Comparison of ENCODE assay signal across 23 mouse cellular contexts in the genomic region with DNA sequence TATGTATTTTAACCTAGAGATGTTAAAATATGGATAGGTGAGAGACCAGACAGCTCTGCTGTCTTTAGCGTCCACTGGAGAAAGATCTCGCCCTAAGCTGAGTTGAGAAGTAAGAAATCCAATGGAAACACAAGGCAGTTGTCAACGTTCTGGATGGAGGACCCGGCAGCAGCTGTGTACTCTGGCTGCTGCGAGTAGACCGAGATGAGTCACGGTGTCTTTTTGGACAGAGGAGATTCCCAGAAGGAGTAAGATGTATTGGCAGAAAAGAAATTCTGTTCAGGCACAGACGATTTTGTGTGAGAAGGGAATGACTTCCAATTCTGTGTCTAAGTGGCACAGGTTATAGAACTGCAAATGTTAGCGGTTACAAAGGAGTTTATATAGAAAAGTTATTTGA.
A peak's percentile ranks its signal among the peaks of the same experiment; 100 is the strongest.
DNase-seq lines count a peak whose midpoint lies in the region; ATAC-seq lines count a peak whose summit lies in the region.
"Had no signal": no experiment of that assay in that cellular context is flagged by ENCODE, and none has a peak within 500 bp of the region (broad histone marks: within the 10 kb centered on the region; RNA-seq: fewer than 3 reads in every experiment).

No protein-coding gene starts in this region.

- H3K9ac ChIP-seq in embryonic facial prominence, embryonic 15.5 days = no peak overlapping the region
- H3K9ac ChIP-seq in heart, embryonic 11.5 days (ENCODE audit: low read depth, low read length) = no peak overlapping the region
- no peak overlapping the region for H3K9ac ChIP-seq in heart, embryonic 12.5 days
- H3K9ac ChIP-seq: embryonic facial prominence, embryonic 13.5 days; forebrain, embryonic 13.5 days; forebrain, postnatal 0 days; hindbrain, embryonic 15.5 days had no signal

- H3K4me1 ChIP-seq in embryonic facial prominence, embryonic 15.5 days = no peaks in the 10 kb centered on the region
- H3K4me1 ChIP-seq in embryonic facial prominence, embryonic 10.5 days = no peaks in the 10 kb centered on the region
- H3K4me1 ChIP-seq in heart, embryonic 11.5 days (ENCODE audit: control insufficient read depth, insufficient read depth, low read length) = no peaks in the 10 kb centered on the region
- no peaks in the 10 kb centered on the region for H3K4me1 ChIP-seq in heart, embryonic 12.5 days (replicated peaks)
- H3K4me1 ChIP-seq: embryonic facial prominence, embryonic 13.5 days; forebrain, embryonic 13.5 days; hindbrain, embryonic 15.5 days had no signal

- no peak overlapping the region for H3K27ac ChIP-seq in embryonic facial prominence, embryonic 15.5 days (replicated peaks)
- no peak overlapping the region for H3K27ac ChIP-seq in embryonic facial prominence, embryonic 10.5 days (replicated peaks)
- no peak overlapping the region for H3K27ac ChIP-seq in heart, embryonic 11.5 days (ENCODE audit: low read depth, low read length)
- no peak overlapping the region for H3K27ac ChIP-seq in heart, embryonic 12.5 days (ENCODE audit: poor library complexity, severe bottlenecking)
- H3K27ac ChIP-seq: embryonic facial prominence, embryonic 13.5 days; forebrain, embryonic 13.5 days; heart, adult 2 months; hindbrain, embryonic 15.5 days had no signal

- H3K4me2 ChIP-seq in embryonic facial prominence, embryonic 15.5 days (replicated peaks) = no peak overlapping the region
- H3K4me2 ChIP-seq in heart, embryonic 11.5 days = no peak overlapping the region
- H3K4me2 ChIP-seq in heart, embryonic 12.5 days = no peak overlapping the region
- H3K4me2 ChIP-seq: embryonic facial prominence, embryonic 13.5 days; forebrain, embryonic 13.5 days; hindbrain, embryonic 15.5 days had no signal

- no peaks in the 10 kb centered on the region for H3K9me3 ChIP-seq in embryonic facial prominence, embryonic 15.5 days (replicated peaks)
- no peaks in the 10 kb centered on the region for H3K9me3 ChIP-seq in embryonic facial prominence, embryonic 10.5 days
- H3K9me3 ChIP-seq in heart, embryonic 11.5 days (replicated peaks; ENCODE audit: control insufficient read depth, low read length) = no peaks in the 10 kb centered on the region
- H3K9me3 ChIP-seq in heart, embryonic 12.5 days (replicated peaks) = no peaks in the 10 kb centered on the region
- H3K9me3 ChIP-seq: embryonic facial prominence, embryonic 13.5 days; forebrain, embryonic 13.5 days; G1E; hindbrain, embryonic 15.5 days had no signal

- no peak overlapping the region for H3K4me3 ChIP-seq in embryonic facial prominence, embryonic 15.5 days (replicated peaks)
- H3K4me3 ChIP-seq in embryonic facial prominence, embryonic 10.5 days = no peak overlapping the region
- no peak overlapping the region for H3K4me3 ChIP-seq in heart, embryonic 11.5 days (ENCODE audit: low read depth, low read length)
- no peak overlapping the region for H3K4me3 ChIP-seq in heart, embryonic 12.5 days
- H3K4me3 ChIP-seq: embryonic facial prominence, embryonic 13.5 days; forebrain, embryonic 13.5 days; heart, adult 2 months; hindbrain, embryonic 15.5 days had no signal

- DNase-seq in embryonic facial prominence, embryonic 10.5 days (ENCODE audit: low spot score) = no peak
- DNase-seq in heart, adult 11 months = peak; percentile 89
- DNase-seq in heart, postnatal 10 days = peak; percentile 14 to 21
- peak; percentile 10 to 18 for DNase-seq in heart, postnatal 14 days
- no peak for DNase-seq in left cerebral cortex, adult 11 months (ENCODE audit: low spot score)
- DNase-seq: adrenal gland, postnatal 10 days; B cell, adult 2 months; cerebellum, adult 11-12 months; cerebellum, adult 9-10 months; cerebellum, postnatal 25 days; forebrain, postnatal 0 days; gastrocnemius, postnatal 36 days; kidney, adult 11 months; kidney, adult 9 months had no signal

- H3K36me3 ChIP-seq in embryonic facial prominence, embryonic 15.5 days = no peaks in the 10 kb centered on the region
- no peaks in the 10 kb centered on the region for H3K36me3 ChIP-seq in embryonic facial prominence, embryonic 10.5 days (replicated peaks)
- H3K36me3 ChIP-seq in heart, embryonic 11.5 days (ENCODE audit: control insufficient read depth, insufficient read depth, low read length) = no peaks in the 10 kb centered on the region
- H3K36me3 ChIP-seq in heart, embryonic 12.5 days = no peaks in the 10 kb centered on the region
- H3K36me3 ChIP-seq: embryonic facial prominence, embryonic 13.5 days; G1E; hindbrain, embryonic 15.5 days had no signal

- WGBS in embryonic facial prominence, embryonic 15.5 days = 87% methylated on average over 9 of the region's 9 CpGs
- WGBS in embryonic facial prominence, embryonic 10.5 days = 91% methylated on average over 9 of the region's 9 CpGs
- 92% methylated on average over 9 of the region's 9 CpGs for WGBS in heart, embryonic 11.5 days (ENCODE audit: insufficient replicate concordance)
- WGBS in heart, embryonic 12.5 days = 83% methylated on average over 9 of the region's 9 CpGs

- no peaks in the 10 kb centered on the region for H3K27me3 ChIP-seq in embryonic facial prominence, embryonic 15.5 days
- H3K27me3 ChIP-seq in embryonic facial prominence, embryonic 10.5 days (replicated peaks; ENCODE audit: low read depth, poor library complexity, severe bottlenecking) = no peaks in the 10 kb centered on the region
- H3K27me3 ChIP-seq in heart, embryonic 11.5 days (ENCODE audit: control insufficient read depth, insufficient read depth, low read length) = no peaks in the 10 kb centered on the region
- H3K27me3 ChIP-seq in heart, embryonic 12.5 days (replicated peaks) = 0 out of 2 replicates have a peak, but pooled peaks cover 3% of the 10 kb centered on the region
- H3K27me3 ChIP-seq: embryonic facial prominence, embryonic 13.5 days; forebrain, embryonic 13.5 days; hindbrain, embryonic 15.5 days had no signal

- intact Hi-C loops in heart, postnatal 10 days (cut with DNase I) = no loop called here
- intact Hi-C loops in heart, postnatal 14 days (cut with DNase I) = no loop called here

- ATAC-seq in embryonic facial prominence, embryonic 15.5 days (ENCODE audit: insufficient number of reproducible peaks, low FRiP score, low TSS enrichment, low read depth) = peak; percentile 43; the same call in 1 of the 2 replicates
- no peak for ATAC-seq in heart, embryonic 11.5 days (replicated peaks; ENCODE audit: insufficient number of reproducible peaks, low FRiP score, low TSS enrichment)
- no peak for ATAC-seq in heart, embryonic 12.5 days (ENCODE audit: insufficient number of reproducible peaks, low FRiP score)
- ATAC-seq: CD4-positive, CD25-positive, alpha-beta regulatory T cell, adult 4 months; forebrain, embryonic 13.5 days; forebrain, postnatal 0 days had no signal

Comparison
In these comparisons a context has a peak if more than half of its experiments do, and no peak if none do; other contexts are left out.
1. DNase-seq: peak in heart, adult 11 months (single experiment), heart, postnatal 10 days (2 of 2) and heart, postnatal 14 days (2 of 2); none in embryonic facial prominence, embryonic 10.5 days (single experiment) and left cerebral cortex, adult 11 months (single experiment).